Mouse (Mus musculus) ovary, adult 18-20 months (tissue): ENCODE results near the gene Slc7a15.
A peak's percentile ranks its signal among the peaks of the same experiment; 100 is the strongest.

Experiments
- DNase-seq: peaks from one replicate; pipeline ENCODE4 v3.0.0; 2022; ENCODE audit warnings: low spot score, mixed read lengths

The Slc7a15 gene

GRCm38 (mm10) chr12:8506954-8507707 is 91.7 kb downstream of the Slc7a15 start:
- DNase-seq: no peak

GRCm38 (mm10) chr12:8504131-8504530 is 94.7 kb downstream of the Slc7a15 start:
- DNase-seq: no peak

GRCm38 (mm10) chr12:8502546-8502945 is 96.3 kb downstream of the Slc7a15 start:
- DNase-seq: no peak

- no peak for DNase-seq
Measured at GRCm38 (mm10) chr12:8501571-8502305, 97.1 kb downstream of the Slc7a15 start.

- no peak for DNase-seq
Measured at GRCm38 (mm10) chr12:8500597-8501570, 98.0 kb downstream of the Slc7a15 start.

GRCm38 (mm10) chr12:8499871-8500596 is 98.8 kb downstream of the Slc7a15 start, which contains the start of gene Rhob:
Gene Rhob (minus strand): TSS chr12:8500009.
- DNase-seq: peak; percentile 97

GRCm38 (mm10) chr12:8499001-8499870 is 99.6 kb downstream of the Slc7a15 start:
- peak; percentile 36 for DNase-seq

- DNase-seq: peak; percentile 9
Measured at GRCm38 (mm10) chr12:8498591-8499000, 100.3 kb downstream of the Slc7a15 start.

- no peak for DNase-seq
Measured at GRCm38 (mm10) chr12:8498148-8498571, 100.7 kb downstream of the Slc7a15 start.

- DNase-seq: no peak
Measured at GRCm38 (mm10) chr12:8497314-8497706, 101.6 kb downstream of the Slc7a15 start.

- DNase-seq: no peak
Measured at GRCm38 (mm10) chr12:8496679-8497313, 102.1 kb downstream of the Slc7a15 start.

- DNase-seq: peak; percentile 46
Measured at GRCm38 (mm10) chr12:8495881-8496678, 102.8 kb downstream of the Slc7a15 start.

GRCm38 (mm10) chr12:8494675-8495074 is 104.2 kb downstream of the Slc7a15 start:
- DNase-seq: no peak

- DNase-seq: no peak
Measured at GRCm38 (mm10) chr12:8493386-8493785, 105.5 kb downstream of the Slc7a15 start.

- no peak for DNase-seq
Measured at GRCm38 (mm10) chr12:8489098-8489497, 109.8 kb downstream of the Slc7a15 start.

GRCm38 (mm10) chr12:8488652-8488980 is 110.2 kb downstream of the Slc7a15 start:
- no peak for DNase-seq

GRCm38 (mm10) chr12:8487959-8488651 is 110.8 kb downstream of the Slc7a15 start:
- DNase-seq: peak; percentile 37

- DNase-seq: no peak
Measured at GRCm38 (mm10) chr12:8487281-8487680, 111.6 kb downstream of the Slc7a15 start.
